12 mouse cellular contexts compared by ENCODE assay signal in genomic region chr14:105562843-105563242, GRCm38 (mm10).
"Had no signal": no experiment of that assay in that cellular context is flagged by ENCODE, and none has a peak within 500 bp of the region (broad histone marks: within the 10 kb centered on the region; RNA-seq: fewer than 3 reads in every experiment).

No protein-coding gene starts in this region.

- DNase-seq: retina, postnatal 1 day; right cerebral cortex, adult 18-20 months; right cerebral cortex, postnatal 14 days; right cerebral cortex, postnatal 25 days; right cerebral cortex, postnatal 4 days; spleen, adult 18-20 months; thymus, adult 18-20 months; thymus, adult 2 months; thymus, postnatal 14 days; thymus, postnatal 25 days; thymus, postnatal 36 days; thymus, postnatal 4 days had no signal
